Mouse (Mus musculus): ENCODE measurements around the gene Zdbf2. TPM values are rescaled to one million over a fixed set of nuclear protein-coding genes. Genes with fewer than 3 reads are reported as not detected.

The Zdbf2 gene
- polyA plus RNA-seq, 2 experiments, result 0.06 to 0.09 TPM

DNA sequence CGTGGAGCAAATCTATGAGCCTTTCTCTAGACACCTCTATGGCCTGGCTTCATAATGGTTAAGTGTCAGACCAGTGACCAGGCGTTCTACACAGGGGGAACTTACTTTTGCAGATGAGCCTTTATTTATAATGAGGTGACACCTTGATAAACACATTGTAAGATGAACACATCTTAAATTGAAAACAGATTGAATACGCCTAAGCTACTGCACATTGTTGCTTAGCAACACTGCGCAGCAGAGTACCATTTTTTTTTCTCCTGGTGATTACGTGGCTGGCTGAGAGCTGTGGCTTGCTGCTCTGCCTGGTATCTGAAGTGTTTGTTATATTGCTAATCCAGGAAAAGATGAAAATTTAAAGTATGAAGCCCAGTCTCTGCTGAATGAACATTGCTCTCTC lies 17.0 kb upstream of the Zdbf2 start:
- Histone ChIP-seq H3K9ac (replicated peaks) (no peak overlapping the region), H3K4me3 (ENCODE audit: insufficient read depth in 1 of 2, low read depth in 2 of 2, low read length in 2 of 2) (no peak overlapping the region), H3K9me3 (ENCODE audit: control insufficient read depth, low read length) (no peaks in the 10 kb centered on the region), H3K4me2 (ENCODE audit: low read depth) (no peak overlapping the region), H3K27me3 (ENCODE audit: control insufficient read depth, insufficient read depth, low read length) (peaks cover 77% of the 10 kb centered on the region), H3K4me1 (replicated peaks; ENCODE audit: control insufficient read depth in 2 of 2, insufficient read depth in 2 of 2, low read length in 1 of 2) (no peaks in the 10 kb centered on the region), H3K36me3 (replicated peaks; ENCODE audit: control insufficient read depth, insufficient read depth, low read depth) (no peaks in the 10 kb centered on the region), H3K27ac (no peak overlapping the region)
- ATAC-seq (ENCODE audit: insufficient read depth) (no peak), DNase-seq (ENCODE audit: low read depth in 3 of 3, low spot score in 3 of 3) (no peak)
- no peak for TF ChIP-seq CTCF (IDR thresholded peaks at IDR 0.05; ENCODE audit: low read depth)
- no peak for TF ChIP-seq EP300 (IDR thresholded peaks at IDR 0.05; ENCODE audit: low read depth)
- 27% methylated on average over 5 of the region's 5 CpGs for WGBS (ENCODE audit: insufficient replicate concordance)

DNA sequence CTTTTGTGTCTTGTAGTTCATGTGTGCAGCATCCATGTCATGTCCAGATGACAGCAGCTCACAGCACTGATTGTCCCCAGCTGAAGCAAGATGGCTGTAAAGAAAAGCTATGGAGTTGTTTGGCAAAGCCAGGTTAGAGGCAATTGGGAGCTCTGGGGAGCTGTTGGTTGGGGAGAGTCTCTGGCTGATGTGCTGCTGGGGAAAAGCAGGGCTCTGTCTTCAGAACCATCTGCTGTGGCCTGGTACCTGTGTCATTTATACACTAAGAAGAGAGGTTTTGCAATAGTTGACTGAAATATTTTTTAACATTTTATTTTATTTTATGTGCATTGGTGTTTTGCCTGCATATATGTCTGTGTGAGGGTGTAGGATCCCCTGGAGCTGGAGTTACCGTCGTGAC lies 14.6 kb upstream of the Zdbf2 start:
- H3K9me3 ChIP-seq (ENCODE audit: control insufficient read depth, low read length), result no peaks in the 10 kb centered on the region
- no peak overlapping the region for H3K9ac ChIP-seq (replicated peaks)
- H3K4me3 ChIP-seq (ENCODE audit: insufficient read depth in 1 of 2, low read depth in 2 of 2, low read length in 2 of 2), result no peak overlapping the region
- DNase-seq (ENCODE audit: low read depth in 3 of 3, low spot score in 3 of 3), result no peak
- H3K4me2 ChIP-seq (ENCODE audit: low read depth), result no peak overlapping the region
- no peak overlapping the region for H3K27ac ChIP-seq
- peaks cover 74% of the 10 kb centered on the region for H3K27me3 ChIP-seq (ENCODE audit: control insufficient read depth, insufficient read depth, low read length)
- ATAC-seq (ENCODE audit: insufficient read depth), result no peak
- no peaks in the 10 kb centered on the region for H3K4me1 ChIP-seq (replicated peaks; ENCODE audit: control insufficient read depth in 2 of 2, insufficient read depth in 2 of 2, low read length in 1 of 2)
- 32% methylated on average over 2 of the region's 2 CpGs for WGBS (ENCODE audit: insufficient replicate concordance)
- TF ChIP-seq CTCF (IDR thresholded peaks at IDR 0.05; ENCODE audit: low read depth), result no peak
- no peak for TF ChIP-seq EP300 (IDR thresholded peaks at IDR 0.05; ENCODE audit: low read depth)
- H3K36me3 ChIP-seq (replicated peaks; ENCODE audit: control insufficient read depth, insufficient read depth, low read depth), result no peaks in the 10 kb centered on the region

DNA sequence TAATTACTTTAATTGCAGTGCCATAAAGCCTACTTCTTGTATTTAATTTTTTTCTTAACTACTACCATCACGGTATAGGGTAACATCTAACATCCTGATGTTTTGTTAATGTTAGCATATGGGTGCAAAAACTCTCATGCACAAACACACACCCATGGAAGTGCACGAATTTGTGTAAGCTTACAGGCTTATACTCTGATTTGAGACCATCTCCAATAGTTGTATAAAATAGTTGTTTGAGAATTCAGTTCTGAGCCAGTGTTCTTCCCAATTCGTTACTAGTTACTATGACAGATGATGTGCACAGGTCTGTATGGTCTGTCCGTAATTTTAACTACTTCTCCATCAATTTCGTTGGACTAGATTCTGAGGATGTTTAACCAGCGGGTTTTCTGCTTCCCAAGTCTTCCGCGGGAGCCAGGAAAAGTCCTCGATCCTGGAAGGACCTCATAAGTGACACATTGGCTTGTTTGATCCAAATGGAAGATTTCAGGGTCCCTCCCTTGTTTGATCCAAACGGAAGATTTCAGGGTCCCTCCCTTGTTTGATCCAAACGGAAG lies 13.7 kb upstream of the Zdbf2 start:
- TF ChIP-seq CTCF (IDR thresholded peaks at IDR 0.05; ENCODE audit: low read depth), result no peak
- no peak for TF ChIP-seq EP300 (IDR thresholded peaks at IDR 0.05; ENCODE audit: low read depth)
- H3K4me2 ChIP-seq (ENCODE audit: low read depth), result no peak overlapping the region
- no peak overlapping the region for H3K27ac ChIP-seq
- no peak overlapping the region for H3K4me3 ChIP-seq (ENCODE audit: insufficient read depth in 1 of 2, low read depth in 2 of 2, low read length in 2 of 2)
- no peaks in the 10 kb centered on the region for H3K36me3 ChIP-seq (replicated peaks; ENCODE audit: control insufficient read depth, insufficient read depth, low read depth)
- no peaks in the 10 kb centered on the region for H3K9me3 ChIP-seq (ENCODE audit: control insufficient read depth, low read length)
- WGBS (ENCODE audit: insufficient replicate concordance), result 30% methylated on average over 11 of the region's 11 CpGs
- H3K27me3 ChIP-seq (ENCODE audit: control insufficient read depth, insufficient read depth, low read length), result peaks cover 79% of the 10 kb centered on the region
- ATAC-seq (ENCODE audit: insufficient read depth), result no peak
- no peak overlapping the region for H3K9ac ChIP-seq (replicated peaks)
- no peak for DNase-seq (ENCODE audit: low read depth in 3 of 3, low spot score in 3 of 3)
- no peaks in the 10 kb centered on the region for H3K4me1 ChIP-seq (replicated peaks; ENCODE audit: control insufficient read depth in 2 of 2, insufficient read depth in 2 of 2, low read length in 1 of 2)

DNA sequence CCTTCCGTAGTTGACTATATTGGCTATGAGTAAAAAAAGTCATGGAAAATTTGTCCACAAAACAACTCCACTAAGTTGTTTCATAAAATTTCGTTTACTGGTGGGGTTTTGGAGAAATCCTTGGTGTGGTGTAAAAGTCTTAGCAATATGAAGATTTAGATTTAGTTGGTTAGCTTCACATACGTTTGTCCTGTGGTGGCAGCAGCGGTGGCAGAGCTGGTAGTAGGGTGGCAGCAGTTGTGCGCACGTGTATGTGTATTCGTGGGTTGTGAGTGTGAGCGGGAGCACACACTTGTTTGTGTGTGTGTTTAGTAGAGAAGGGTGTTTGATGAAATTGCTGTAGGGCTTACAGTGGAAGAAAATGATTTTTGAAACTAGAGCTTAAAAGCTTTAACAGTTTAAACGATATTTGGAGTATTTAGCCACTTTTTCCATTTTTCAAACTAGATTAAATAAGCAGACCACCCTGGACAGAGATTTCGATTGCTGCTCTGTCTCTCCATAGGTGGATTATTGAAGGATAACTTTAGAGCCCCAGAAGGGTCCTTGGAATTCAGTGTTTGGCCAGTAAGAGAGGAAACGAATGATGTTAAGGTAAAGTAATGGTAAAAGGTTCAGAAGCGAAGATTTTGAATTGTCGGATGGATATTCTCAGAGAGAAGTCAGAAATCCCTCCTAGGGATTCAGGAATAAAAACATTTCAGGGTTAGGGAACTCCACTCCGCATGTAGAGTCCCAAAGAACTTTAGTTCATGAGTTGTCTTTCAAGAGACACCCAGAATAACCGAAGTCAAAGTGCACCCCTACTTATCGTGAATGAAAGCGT lies 12.9 kb upstream of the Zdbf2 start:
- ATAC-seq (ENCODE audit: insufficient read depth) (no peak), DNase-seq (ENCODE audit: low read depth in 3 of 3, low spot score in 3 of 3) (no peak)
- Histone ChIP-seq H3K4me1 (replicated peaks; ENCODE audit: control insufficient read depth in 2 of 2, insufficient read depth in 2 of 2, low read length in 1 of 2) (no peaks in the 10 kb centered on the region), H3K36me3 (replicated peaks; ENCODE audit: control insufficient read depth, insufficient read depth, low read depth) (no peaks in the 10 kb centered on the region), H3K9me3 (ENCODE audit: control insufficient read depth, low read length) (no peaks in the 10 kb centered on the region), H3K27me3 (ENCODE audit: control insufficient read depth, insufficient read depth, low read length) (peaks cover 77% of the 10 kb centered on the region), H3K4me3 (ENCODE audit: insufficient read depth in 1 of 2, low read depth in 2 of 2, low read length in 2 of 2) (no peak overlapping the region), H3K4me2 (ENCODE audit: low read depth) (no peak overlapping the region), H3K9ac (replicated peaks) (no peak overlapping the region), H3K27ac (no peak overlapping the region)
- TF ChIP-seq CTCF (IDR thresholded peaks at IDR 0.05; ENCODE audit: low read depth), result no peak
- no peak for TF ChIP-seq EP300 (IDR thresholded peaks at IDR 0.05; ENCODE audit: low read depth)
- 35% methylated on average over 17 of the region's 17 CpGs for WGBS (ENCODE audit: insufficient replicate concordance)

DNA sequence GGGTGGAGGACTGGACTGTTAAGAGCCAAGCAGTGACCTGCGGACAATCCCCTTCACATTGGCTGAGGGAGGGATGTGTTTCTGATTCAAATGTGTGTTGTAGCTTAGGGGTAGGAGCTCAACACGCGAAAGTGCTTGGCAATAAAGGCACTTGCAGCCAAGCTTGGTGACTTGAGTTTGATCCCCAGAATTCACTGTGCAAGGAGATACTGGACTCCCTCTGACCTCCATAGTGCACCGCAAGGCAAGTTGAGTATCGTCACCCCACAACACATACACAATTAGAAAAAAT lies 12.4 kb upstream of the Zdbf2 start:
- H3K27me3 ChIP-seq (ENCODE audit: control insufficient read depth, insufficient read depth, low read length), result peaks cover 77% of the 10 kb centered on the region
- DNase-seq (ENCODE audit: low read depth in 3 of 3, low spot score in 3 of 3), result no peak
- H3K4me3 ChIP-seq (ENCODE audit: insufficient read depth in 1 of 2, low read depth in 2 of 2, low read length in 2 of 2), result no peak overlapping the region
- H3K27ac ChIP-seq, result no peak overlapping the region
- H3K9me3 ChIP-seq (ENCODE audit: control insufficient read depth, low read length), result no peaks in the 10 kb centered on the region
- no peak for ATAC-seq (ENCODE audit: insufficient read depth)
- H3K36me3 ChIP-seq (replicated peaks; ENCODE audit: control insufficient read depth, insufficient read depth, low read depth), result no peaks in the 10 kb centered on the region
- TF ChIP-seq CTCF (IDR thresholded peaks at IDR 0.05; ENCODE audit: low read depth) (no peak), EP300 (IDR thresholded peaks at IDR 0.05; ENCODE audit: low read depth) (no peak)
- H3K4me1 ChIP-seq (replicated peaks; ENCODE audit: control insufficient read depth in 2 of 2, insufficient read depth in 2 of 2, low read length in 1 of 2), result no peaks in the 10 kb centered on the region
- no peak overlapping the region for H3K9ac ChIP-seq (replicated peaks)
- no peak overlapping the region for H3K4me2 ChIP-seq (ENCODE audit: low read depth)
- 28% methylated on average over 5 of the region's 5 CpGs for WGBS (ENCODE audit: insufficient replicate concordance)
